Mouse (Mus musculus): Measurements from ENCODE around the gene Srbd1. TPM values are rescaled to one million over a fixed set of nuclear protein-coding genes. Genes with fewer than 3 reads are reported as not detected.

The Srbd1 gene
- polyA plus RNA-seq, 1 experiment: 5.9 TPM

DNA sequence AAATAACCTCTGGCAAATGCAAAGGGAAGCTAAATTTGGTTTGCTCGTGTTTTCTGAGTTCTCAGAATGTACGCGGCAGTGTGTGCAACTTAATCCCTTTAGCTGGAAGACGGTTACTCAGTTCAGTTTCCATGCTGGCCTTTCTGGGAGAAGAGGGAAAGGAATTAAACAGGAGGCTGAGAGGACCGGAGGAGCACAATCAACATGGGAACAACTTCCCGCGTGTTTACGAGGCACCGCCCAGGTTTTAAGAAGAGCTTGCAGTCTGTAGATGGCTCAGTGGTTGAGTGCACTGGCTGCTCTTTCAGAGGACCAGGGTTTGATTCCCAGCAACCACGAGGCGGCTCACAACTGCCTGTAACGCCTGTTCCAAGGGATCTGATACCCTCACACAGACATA is 109.8 kb downstream of the Srbd1 start:
- no peak for DNase-seq (ENCODE audit: low spot score)

DNA sequence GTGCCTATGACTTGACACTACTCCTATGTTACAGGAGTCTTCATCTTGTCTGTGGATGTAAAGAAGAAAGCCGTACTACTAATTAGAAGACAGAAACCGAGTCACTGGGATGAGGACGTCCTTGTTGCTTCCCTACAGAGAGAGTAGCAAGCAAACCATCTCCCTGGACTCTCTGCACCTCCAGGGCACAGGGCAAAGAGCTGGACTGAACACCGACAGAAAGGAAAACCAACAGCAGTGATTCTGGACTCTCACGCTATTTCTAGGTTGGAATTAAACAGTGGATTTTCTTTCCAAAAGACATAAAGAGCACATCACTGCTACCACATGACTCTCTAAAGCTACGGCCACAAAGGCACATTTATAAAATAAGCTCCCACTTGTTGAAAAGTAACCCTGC is 110.3 kb downstream of the Srbd1 start:
- no peak for DNase-seq (ENCODE audit: low spot score)

DNA sequence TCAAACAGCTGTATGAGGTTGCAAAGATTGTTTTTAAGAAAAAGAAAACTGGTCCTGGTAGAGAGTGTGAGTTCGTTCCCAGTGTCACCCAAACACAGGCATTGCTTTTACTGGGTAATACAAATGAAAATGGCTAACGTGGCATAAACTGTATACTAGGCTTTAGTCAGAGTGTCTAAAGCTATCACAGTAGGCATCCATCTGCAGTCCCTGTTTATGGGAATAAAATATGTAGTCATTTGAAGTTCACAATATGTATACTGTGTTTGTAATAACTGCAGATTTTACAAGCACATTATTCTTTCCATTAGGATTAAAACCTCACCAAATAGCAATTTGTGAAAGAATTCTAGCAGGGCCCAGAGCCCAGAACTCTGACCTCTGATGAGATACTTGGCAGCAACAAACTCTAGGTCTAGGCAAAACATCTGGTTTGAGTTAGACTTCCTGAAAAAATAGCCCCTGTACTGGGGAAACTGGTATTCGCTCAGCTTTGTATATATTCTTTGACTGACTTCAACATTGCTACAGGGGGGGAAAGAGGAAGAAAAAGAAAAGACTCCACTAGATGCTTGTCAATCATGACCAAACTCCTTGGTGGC is 112.8 kb downstream of the Srbd1 start:
- no peak for DNase-seq (ENCODE audit: low spot score)

DNA sequence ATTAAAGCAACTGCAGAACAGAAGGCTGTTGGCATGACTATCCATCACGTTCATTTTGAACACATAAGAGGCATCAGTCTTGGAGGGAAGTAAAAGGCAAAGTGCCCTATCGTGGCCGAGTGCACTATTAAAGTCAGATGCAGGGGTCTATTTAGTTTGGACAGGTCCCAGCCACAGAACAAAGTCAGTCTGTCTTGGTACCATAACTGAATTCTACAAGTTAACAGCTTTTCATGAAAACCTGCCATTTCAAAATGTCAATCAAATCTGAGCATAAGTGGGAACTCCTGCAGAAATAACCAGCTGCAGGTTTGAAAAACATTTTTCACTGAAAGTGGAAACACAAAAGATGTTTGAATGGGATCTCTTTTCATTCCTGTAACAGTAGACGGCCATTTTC is 115.0 kb downstream of the Srbd1 start:
- no peak for DNase-seq (ENCODE audit: low spot score)

DNA sequence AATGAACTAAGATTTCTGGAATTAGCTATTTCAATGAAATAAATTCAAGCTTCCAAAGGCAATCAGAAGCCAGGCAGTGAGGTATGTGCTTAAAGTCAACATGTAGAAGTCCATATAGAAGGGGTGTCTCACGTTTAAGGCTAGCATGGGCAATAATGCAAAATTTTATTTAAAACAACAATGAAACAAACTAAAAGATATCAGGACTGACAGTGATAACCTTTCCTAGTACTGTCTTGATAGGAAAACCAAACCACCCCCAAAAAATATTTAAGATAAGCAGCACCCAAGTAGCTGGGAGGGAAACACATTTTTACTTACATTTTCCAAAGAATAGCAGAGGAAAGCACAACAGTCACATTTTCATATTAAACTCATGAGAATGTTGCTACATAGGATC is 115.8 kb downstream of the Srbd1 start:
- no peak for DNase-seq (ENCODE audit: low spot score)

DNA sequence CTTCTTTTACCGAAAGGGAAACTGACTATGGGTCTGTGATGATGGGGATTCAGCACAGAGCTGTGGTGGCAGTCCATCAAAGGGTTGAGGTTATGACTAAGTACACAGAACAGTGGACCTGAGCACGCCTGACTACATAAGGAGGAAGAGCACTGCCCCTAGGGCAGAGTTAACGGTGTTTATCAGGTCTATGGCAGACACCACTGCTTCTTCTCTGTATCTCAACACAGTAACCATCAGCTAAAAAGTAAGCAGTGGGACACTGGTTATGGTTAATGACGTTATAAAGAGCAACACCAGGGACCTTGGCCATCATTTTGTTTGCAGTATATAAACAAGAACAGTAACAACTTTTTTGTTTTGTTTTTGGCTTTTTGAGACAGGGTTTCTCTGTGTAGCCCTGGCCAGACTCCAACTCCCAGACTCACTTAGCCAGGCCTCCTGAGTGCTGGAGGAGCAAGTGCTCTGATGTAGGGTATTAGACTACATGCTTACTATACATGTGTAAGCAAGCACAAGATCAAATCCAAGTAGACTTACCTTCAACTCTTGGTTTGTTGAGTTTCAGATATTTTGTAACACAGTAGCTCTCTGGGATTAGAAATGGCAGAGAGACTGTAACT is 117.3 kb downstream of the Srbd1 start:
- no peak for DNase-seq (ENCODE audit: low spot score)

DNA sequence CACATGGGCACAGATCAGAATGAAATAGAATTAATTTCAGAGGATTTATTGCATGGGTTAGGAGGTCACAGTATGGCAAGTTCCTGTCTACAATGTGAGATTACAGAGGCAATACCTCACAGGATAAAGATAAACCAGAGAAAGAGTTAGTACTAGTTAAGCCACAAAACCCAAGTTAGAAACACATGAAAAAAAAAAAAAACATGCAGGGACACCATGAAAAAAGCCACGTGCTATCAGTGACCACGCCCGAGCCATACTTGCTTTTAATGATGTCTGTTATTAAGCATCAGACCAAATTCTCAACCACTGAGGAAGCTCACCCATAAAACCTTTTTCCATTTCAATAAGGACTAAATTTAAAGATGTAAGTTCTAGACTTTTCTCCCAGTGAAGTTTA is 120.4 kb downstream of the Srbd1 start:
- no peak for DNase-seq (ENCODE audit: low spot score)

DNA sequence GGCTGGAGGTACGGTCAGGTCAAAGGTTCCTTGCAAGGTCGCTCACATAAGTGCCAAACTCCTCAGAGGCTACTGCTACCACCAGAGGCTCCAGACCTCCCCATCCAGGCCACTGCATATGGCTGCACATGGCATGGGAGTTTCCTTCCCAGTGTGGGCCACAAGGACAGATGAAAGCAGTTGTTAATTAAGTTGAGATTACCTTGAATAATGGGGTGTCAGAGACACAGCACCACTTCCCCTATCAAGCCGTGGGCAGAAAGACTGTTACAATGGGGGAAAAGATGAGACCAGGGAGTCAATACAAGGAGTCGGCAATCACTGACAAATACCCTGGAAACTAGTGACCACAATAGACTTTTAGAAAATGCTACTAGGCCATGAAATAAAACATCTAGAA is 122.6 kb downstream of the Srbd1 start:
- DNase-seq (ENCODE audit: low spot score): no peak

DNA sequence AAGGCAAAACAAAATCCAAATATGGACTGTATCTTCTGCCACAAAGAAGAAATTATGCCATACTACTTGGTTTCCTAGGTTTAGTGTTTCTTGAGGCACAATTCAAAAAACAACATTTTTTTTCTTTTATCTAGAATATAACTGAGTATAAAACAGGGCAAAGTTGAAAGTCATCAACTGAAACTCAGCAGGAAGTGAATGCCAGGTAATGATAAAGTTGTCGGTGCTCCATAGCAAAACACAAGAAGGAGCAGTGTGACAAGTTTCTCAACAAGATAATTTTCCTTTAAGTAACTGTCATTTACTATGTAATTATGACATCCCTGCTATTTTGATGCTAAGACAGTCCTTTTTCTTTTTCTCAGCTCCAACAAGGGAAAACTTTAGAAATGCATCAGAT is 123.2 kb downstream of the Srbd1 start:
- no peak for DNase-seq (ENCODE audit: low spot score)

DNA sequence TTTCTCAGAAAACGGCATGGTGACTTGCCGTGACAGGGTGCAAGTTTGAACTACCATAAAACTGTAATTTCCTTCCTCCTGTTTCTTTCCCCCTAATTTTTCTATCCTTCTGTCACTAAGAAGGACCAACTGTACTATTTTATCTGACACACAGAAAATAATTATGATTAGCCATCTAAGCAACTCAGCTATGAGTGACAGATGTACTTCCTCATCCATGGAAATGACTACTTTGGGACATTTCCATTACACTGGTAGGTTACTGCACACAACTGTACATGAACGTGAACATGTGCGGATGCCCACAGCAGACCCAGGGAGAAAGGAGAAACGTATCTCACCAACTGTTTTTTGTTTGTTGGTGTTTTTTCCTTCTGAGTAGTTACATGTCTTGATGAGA is 123.7 kb downstream of the Srbd1 start:
- no peak for DNase-seq (ENCODE audit: low spot score)

DNA sequence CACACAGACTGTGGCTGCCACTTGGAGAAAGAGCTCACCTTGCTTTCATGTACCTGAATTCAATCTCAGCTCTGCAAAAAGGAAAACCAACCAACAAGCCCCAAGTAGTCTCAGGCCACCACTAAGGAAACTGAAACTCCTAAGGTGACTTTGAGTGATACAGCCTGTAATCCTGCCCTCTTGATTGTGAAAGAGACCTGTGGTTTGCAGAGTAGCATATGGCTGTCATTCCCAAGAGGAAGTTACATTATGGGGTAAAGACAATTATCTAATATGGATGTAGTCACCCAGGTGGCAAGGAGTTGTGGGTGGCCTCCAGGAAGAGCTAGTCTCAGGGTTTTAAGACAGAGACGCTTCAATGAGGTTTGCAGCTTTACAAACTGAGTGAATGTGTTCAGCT is 125.2 kb downstream of the Srbd1 start:
- DNase-seq (ENCODE audit: low spot score): no peak

DNA sequence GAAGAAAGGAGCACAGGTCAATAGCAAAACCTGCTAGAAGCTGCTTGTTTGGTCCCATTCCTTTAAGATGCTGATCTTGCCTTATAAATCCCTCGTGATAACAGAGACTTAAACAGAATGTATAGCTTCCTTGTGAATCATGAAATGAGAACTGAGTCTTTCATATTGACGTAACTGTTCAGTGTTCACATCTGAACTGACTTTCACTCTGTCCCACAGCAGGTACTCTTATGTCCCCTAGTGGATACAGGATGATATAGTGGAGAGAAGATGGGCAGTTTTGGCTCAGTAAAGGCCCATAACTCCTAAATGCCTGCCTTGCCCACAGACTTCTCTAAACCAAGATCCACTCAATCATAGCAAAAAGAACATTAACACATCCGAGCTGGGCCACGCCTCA is 130.7 kb downstream of the Srbd1 start:
- no peak for DNase-seq (ENCODE audit: low spot score)

DNA sequence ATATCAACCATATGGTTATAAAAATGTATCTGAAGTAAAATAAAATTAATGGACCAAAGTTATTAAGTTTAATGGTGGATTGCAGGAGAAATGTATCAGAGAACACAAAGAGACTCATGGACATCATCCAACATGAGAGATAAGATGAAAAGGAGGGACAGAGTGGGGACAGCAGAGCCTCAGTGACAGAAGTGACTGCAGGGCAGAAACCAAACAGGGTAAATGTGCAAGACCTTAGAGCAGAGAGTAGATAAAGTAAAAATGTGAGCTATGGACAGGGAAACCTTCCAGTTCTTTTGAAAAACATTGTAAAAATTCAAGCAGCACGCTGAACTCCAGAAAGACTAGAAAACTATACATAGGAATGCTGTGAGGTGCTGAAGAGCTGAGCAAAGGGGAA is 132.4 kb downstream of the Srbd1 start:
- no peak for DNase-seq (ENCODE audit: low spot score)

DNA sequence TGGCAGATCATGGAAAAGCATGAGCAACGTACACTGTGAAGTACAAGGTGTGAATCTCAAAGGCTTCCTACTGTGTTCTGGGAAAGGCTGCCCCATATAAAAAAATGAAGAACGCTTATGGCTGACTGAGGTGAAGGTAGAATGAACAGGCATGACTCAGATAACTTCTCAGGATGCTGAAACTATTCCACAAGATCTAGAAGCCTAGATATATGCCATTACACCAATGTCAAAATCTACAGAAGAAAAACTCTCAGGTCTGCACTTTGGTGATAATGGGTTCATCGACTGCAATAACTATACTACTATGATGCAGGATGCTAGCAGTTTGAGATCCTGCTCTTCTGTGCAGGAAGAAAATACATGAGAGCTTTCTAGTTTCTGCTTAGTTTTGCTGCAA is 133.1 kb downstream of the Srbd1 start:
- DNase-seq (ENCODE audit: low spot score): no peak

DNA sequence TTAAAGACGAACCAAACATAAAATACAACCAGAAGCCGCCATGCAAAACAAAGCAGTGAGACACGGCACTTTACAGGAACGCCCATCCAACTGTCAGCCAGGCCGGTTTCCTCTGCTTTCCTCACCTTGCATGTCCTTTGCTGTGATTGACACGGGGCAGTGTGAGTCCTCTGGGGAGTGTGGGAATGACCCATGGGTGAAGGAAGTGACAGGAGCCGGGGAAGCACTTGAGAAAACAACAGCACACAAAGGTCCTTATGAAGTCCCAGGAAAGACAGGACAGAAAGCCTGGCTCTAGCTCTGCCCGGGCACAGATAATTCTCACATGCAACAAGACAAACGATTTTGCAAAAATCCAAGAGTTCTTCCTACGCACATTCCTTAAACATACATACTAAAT is 136.6 kb downstream of the Srbd1 start:
- no peak for DNase-seq (ENCODE audit: low spot score)

DNA sequence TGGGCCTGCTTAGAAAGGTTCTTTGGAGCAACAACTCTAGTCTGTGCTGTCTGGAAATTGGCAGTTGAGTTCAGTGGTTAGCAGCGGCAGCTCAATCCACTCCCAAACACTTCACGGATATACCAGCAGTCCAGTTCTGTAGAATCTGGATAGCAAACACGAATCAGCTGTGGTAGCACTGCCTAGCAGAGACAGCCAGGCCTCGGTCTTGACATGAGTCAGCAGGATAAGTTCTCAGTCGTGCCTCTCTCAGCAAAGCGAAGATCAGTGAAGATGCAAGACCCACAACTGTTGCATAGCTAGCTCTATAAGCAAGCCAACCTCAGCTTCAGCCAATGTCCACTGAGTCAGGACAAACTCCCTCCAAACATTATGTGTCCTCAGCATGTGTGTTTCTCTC is 142.9 kb downstream of the Srbd1 start:
- DNase-seq (ENCODE audit: low spot score): no peak

DNA sequence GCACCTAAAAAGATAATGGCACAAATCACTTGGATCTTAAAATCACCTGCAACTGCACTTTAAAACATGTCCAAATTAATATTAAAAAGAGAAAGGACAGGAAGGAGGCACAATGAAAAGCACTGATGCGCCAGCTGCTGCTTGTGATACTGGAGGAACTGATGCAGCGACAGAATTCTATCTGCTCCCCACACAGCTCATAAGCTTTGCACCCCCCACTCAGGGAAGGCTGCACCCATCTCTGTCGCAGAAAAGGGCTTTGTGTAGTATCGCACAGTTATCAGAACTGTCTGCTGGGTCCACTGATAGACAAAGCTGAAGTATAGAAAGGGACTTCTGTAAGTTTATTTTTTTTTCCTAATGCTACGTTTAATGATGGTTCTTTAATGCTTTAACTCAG is 143.3 kb downstream of the Srbd1 start:
- DNase-seq (ENCODE audit: low spot score): no peak

DNA sequence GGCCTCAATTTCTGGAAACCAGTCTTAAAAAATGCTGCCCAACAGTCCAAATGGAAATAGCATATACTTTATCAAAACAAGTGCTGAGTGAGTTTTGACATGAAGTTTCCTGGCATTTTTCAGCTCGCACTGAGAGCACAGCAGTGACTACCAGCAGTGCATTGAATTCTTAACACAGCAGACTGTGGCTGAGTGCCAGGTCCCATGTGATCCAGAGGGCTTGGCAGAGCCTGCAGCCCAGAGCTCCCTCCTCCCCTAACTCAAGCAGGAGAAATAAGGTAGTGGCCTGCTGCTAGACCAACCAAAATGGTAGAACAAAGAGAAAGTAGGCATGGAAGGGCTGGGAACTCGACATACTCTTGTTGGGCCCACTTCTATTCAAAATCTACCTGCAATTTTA is 149.2 kb downstream of the Srbd1 start:
- DNase-seq (ENCODE audit: low spot score): peak; percentile 23

DNA sequence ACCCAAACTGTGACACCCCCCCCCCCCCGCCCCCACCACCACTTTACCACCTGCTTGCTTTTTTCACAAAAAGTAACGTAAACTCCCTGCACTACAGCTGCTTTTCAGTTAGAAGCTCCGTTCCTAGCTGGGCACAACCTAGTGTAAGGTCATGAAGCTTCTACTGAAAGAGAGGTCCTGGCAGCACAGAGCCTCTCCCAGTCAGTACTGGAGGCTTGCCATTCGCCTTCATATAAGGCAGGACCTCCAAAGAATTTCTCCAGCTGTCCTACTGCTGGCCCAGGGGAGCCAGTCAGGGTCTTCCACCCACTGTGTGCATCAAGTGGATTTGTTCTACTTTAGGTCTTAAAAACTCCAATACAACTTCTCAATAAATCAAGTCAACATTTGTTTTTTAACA is 149.9 kb downstream of the Srbd1 start:
- DNase-seq (ENCODE audit: low spot score): no peak

DNA sequence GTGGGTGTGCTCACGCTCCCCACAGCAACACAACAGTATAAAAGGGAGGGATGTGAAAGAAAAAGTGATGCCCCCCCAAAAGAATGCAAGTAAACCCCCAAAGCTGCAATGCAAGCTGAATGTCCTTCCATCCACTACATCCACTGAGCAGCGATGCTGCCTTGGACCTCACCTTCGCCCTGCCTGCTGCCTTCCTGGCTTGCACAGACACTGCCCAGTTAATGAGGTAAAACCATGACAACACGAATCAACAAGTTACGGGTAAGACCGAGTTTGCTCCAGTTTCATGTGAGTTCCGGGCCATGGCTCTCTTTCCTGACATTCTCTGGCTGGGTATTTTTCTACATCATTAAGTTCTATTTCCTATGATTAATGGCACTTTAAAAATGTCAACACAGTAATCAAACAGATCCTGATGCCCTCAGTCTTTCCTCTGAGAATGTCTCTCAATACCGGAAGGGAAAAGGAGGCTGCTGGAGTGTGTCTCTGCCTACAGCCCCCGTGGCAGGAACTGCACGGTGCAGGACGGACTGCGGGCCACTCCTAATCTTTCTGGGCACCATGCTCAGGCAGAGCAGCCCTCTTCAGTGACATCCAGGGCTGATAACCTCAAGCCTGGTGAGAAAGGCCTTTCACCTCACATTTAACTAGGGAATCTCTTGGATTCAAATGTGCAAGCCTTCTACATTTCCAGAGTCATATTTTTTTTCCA is 155.8 kb downstream of the Srbd1 start:
- DNase-seq (ENCODE audit: low spot score): no peak

DNA sequence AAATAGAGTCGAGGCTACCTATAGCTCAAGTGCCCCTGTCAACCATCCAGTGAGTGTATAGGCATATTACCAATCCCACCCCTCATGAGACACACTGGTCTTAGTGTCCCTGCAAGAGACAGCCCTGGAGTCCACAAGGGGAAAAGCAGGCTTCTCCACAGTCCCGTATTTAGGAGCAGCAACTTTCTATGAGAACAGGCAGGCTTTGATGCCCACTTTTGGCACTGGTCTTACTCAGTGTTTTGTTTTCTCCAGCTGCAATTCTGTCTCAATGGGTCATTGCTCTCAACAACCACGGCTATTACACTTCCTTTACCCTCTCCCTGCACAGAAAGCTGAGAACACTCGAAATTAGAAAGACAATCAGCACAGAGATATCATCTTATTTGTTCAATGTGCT is 157.4 kb downstream of the Srbd1 start:
- no peak for DNase-seq (ENCODE audit: low spot score)

DNA sequence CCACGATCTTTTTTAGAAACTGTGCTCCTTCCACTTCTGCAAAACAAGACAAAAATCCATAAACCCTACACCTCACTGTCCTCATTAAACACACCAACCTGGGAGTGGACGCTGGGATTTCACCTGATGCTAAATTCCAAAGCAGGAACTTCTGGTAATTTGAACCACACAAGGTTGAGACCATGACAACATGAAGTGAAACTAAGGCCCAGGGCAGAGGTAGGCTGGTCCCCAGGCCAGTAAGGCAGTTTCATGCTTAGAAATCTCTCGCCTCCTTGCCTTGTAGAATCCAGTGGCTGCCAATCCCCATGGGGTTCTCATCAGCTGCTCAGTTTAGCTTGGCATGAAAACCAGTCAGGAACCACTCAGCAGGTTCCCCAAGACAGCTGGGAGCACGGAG is 158.4 kb downstream of the Srbd1 start:
- no peak for DNase-seq (ENCODE audit: low spot score)

DNA sequence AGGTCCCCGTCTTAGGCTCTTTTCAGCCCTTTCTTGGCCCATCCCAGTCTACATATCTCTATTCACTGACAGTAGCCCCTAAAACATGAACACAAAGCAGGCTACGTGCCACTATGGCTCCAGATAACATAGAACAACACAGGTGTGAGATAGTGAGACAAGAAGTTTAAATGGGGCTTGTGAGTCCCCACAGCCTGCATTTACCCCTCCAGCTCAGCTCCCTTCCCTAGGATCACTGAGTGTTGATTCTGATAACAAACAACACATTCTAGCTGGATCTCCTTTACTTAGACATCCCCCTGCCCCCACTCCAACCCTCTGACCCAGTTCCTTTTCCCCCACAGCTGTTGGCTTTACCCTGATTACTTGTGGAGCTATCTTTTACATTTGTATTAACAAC is 158.8 kb downstream of the Srbd1 start:
- DNase-seq (ENCODE audit: low spot score): no peak

DNA sequence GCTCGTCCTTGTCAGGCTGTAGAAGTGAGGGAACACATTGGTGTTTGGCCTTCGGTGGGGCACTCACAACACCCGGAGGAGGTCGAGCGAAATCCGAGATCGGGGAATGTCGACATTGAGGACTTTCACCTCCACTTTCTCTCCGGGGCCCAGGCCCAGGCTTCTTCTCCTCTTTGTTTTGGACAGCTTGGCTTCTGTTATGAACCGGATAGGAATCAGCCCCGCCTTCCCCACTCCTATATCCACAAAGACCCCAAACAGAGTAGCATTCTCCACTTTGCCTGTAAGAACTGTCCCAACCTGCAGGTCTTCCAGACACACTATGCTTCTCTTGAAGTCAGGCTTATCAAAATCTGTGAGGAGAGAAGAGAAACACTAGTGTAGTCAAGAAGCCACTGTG is 159.8 kb downstream of the Srbd1 start:
- DNase-seq (ENCODE audit: low spot score): no peak

All from urinary bladder, adult 2 months (tissue).